Mouse (Mus musculus): Measurements from ENCODE around the gene AC124108.1.

AC124108.1 gene

DNA sequence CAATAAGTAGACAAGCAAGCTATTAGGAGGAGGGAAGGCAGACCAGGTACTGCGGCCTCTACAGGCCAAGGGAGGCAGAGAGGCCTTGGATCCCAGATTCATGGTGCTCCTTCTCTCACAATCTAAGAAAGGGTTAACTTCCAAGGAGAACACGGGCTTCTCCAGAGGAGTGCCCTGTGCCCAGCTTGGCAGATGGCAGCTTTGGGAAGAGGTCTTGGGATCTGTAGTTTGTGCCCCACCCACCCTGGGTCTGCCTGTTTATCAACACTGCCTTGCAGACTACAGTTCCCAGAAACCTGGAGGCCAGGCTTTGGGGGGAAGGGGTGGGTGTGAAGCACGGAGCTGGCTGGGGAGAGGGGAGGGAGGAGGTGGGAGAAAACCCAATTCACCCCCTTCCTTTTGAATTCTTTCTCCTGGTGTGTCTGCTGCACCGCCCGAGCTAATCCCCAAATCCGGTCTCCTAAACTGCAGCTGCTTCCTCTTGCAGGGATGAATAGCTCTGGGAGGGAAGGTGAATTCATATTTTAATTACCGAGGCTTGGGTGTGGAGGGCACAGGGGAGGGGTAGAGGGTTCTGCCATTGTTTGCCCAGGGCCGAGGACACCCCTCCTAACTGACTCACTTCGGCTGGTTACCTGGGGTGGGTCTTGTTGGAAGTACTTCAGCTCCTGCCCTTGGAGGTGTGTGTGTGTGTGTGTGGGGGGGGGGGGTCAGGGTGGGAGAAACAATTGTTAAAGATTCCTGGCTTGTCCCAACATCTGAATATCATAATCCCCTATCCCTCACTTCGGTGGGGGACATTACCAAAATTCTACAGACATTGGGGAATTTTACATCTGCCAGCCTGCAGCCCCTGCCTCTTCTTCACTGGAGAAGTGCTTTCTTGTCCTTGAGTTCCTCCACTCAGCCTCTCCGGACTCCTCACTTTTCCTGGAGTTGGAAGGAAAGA, 9.6 kb downstream of the AC124108.1 start:
- DNase-seq (ENCODE audit: extremely low spot score): peak; percentile 65

DNA sequence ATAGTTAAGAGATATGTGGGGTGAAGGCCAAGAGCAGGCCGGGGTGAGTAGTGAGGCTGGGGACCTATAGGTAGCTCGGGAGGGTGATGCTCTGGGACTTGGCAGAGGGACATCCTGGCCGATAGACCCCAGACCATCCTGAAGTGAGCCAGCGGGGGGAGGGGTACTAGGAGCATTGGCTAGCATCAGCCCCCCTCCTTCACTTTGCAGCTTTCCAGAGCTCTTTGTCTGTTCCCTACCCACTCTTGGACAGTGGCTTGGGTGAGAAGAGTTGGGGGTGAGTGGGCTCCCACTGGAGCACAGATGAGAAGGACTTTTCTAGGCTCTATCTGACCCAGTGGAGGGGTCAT, 10.2 kb downstream of the AC124108.1 start:
- DNase-seq (ENCODE audit: extremely low spot score): no peak

DNA sequence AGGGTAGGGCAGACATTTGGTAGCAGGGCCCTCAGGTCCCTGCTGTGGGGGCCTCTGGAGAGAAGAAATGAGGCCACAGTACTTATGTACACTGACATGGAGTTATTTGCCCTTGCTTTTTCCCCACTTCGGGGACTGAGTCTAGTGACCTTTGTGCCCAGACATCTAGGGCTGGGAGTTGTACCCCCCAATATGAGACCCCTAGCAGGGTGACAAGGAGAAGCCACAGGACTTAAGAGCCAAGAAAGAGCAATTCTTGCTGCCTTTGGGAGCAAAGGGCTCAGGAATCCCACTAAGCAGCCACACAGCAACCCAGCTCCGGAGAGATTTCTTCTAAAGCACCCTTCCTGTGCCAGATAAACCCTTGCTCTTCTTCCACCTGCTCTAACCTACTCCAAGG, 10.7 kb downstream of the AC124108.1 start:
- no peak for DNase-seq (ENCODE audit: extremely low spot score)

DNA sequence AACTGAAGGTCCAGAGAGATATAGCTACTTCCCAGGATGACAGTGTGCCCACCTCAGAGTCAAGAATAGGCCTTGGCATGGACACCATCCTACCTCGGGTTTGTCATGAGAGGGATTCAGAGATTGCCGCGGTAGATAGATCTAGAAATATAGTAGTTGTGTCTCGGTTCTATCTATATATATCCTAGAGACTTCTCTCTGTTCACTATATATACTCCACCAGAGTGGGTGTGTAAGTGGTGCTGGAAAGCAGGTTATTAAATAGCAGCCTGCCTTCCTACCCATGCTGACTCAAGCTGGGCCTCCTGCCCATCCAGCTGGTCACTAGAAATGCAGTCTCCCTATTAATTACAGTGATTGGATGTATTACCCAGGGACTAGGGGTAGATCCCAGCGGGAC, 11.5 kb downstream of the AC124108.1 start:
- DNase-seq (ENCODE audit: extremely low spot score): no peak

DNA sequence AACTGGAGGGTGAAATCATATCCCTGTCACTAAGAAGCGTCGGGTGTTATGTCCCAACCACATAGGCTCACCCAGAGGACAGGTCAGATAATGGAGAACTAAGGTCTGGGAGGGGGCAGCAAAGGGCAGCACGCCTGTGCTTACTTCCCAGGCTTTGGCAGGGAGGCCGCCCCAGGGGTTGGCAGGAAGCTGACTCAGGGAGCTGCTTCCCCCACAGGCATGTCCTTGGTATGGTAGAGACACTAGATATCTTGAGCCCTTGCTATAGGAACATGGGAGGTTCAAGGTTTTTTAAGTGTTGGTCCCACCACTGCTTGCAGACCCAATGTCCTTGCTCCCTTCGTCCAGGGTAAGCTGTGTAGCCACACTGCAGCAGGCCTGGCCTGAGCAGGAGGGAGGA, 14.7 kb downstream of the AC124108.1 start:
- no peak for DNase-seq (ENCODE audit: extremely low spot score)

DNA sequence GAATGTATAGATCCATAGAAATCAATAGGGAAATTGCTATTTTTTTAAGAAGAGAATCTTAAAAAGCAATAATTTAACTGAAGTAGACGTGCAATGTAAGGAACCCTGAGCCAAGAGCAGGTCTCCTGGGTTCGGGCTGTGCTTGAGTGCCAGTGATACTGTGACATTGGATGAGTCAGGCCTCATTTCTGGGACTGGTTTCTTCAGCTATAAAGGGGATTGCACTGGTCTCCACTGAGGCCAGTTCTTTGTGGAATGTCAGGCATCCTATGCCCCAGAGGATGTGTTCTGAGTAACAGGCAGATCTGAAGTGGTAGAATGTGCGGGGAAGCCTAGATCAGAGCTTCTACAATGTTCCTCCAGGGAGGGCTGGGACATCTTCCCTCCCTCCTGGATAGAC, 15.6 kb downstream of the AC124108.1 start:
- DNase-seq (ENCODE audit: extremely low spot score): no peak

DNA sequence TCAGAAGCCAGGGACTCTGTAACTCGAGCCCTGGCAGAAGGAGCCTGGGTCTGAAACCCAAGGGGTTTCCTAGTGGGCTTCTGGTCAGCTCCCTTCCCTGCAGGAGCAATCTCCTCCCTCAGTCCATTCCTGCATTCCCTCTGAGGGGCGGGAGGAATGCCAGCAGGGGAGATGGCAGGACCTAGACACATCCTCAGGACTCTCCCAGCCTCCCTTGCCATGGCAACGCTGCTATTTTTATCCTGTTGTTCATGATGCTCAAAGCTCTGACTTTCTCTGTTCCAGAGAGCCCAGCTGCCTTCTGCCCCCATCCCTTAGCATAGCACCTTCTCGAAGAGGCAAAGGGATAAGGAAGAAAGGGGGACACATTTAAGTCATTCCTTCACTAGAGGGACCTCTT, 16.9 kb downstream of the AC124108.1 start:
- no peak for DNase-seq (ENCODE audit: extremely low spot score)

DNA sequence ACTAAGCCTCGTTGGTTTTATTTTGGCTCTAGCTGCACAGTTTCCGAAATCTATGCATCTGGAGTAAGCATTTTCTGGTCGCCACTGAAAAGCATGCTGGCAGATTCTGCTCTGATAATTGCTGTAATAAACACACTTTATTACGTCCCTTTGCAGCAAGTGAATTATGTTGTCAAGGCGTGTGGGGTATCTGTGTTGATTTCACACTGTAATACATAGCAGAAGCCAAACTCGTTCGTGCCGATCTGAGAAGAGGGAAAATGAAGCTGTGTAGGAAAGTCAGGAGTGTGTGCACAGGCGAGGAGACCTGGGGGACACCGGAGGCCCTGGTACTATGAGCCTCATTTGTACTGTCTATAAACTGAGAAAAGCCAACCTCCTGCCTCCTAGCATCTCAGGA, 18.1 kb downstream of the AC124108.1 start:
- no peak for DNase-seq (ENCODE audit: extremely low spot score)

DNA sequence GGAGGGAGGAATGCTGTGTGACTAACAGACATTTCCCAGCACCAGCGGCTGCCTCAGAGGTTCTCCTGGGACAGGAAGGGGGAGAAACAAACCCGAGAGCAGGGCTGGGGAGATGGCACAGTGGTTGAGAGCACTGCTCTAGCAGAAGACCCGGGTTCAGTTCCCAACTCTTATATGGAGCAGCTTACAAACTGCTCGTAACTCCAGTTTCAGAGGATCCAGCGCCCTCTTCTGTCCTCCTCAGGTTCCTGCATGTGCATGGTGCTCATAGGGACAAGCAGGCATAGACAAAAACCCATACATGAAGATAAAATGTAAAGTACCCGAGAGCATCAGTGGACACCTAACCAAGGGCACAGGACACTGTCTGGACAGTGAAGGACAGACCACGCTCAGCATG, 19.7 kb downstream of the AC124108.1 start:
- DNase-seq (ENCODE audit: extremely low spot score): peak; percentile 66

DNA sequence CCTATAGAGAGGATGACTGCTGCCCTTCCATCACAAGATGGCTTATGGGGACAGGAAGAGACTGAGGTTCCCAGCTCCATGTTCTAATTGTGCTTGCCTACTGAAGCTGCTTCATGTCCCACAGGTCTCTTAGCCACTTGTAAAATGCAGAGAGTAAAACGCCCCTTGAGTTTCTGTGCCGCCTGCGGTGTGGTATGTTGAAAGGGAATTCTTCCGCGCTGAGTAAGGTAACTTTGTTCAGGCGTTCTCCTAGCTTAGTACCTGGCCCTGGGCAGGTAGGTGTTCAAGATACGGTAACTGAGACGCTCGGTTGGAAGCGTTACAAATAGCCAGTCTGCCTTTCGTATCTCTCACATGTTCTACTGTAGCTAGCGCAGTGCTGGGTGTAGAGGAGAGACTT, 20.4 kb downstream of the AC124108.1 start:
- no peak for DNase-seq (ENCODE audit: extremely low spot score)

DNA sequence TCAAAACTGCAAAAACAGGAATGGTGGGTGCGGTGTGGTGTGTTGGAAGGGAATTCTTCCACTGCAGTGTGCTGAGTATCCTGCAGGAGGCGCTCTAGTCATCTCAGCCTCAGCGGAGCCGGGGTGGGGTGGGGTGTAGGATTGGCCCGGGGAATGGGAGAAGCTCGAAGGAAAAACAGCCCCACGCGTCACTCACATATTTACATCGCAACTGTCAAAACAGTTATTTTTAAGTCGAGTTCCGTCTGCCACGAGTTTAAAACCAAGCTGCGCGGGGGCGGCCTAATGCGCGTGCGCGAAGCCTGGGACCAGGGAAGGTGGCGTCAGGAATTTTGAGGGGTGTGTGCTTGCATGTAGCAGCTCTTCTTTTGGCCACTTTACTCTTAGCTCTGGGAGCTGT, 21.0 kb downstream of the AC124108.1 start:
- peak; percentile 69 for DNase-seq (ENCODE audit: extremely low spot score)

DNA sequence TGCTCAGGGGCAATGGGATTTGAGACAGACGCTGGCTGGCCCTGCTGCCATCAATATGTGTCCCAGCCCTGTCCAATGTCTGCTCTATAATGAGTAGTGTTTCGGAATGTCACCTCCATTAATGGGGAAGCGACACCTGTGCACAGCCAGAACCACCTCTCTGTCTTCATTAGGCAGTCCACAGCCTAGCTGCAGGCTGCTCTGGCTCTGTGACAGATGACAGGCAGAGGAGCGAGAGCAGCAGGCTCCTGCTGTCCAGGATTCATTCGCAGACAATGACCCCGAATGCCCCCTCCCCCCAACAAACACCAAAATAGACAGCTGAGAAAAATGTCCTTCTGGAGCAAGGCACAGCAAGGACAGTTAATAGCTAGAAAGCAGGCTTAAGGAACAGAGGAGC, 21.8 kb downstream of the AC124108.1 start:
- DNase-seq (ENCODE audit: extremely low spot score): no peak

DNA sequence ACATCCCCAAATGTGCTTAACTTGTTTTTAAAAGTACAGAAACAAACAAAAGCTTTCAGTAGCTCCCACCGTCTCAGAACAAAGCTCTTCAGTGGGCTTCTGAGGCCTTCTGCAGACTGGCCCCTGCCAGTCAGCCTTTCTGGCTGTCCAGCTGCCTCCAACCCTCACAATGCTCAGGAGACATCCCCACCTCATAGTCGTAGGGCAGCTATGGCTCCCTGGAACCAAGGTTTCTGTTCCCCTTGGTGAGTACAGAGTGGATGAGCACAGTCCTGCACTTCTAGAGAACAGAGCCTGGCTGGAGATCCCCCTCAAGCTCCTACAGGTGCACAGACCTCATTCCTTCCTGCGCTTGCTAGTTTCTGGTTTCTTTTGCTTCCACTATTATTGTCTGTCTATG, 25.0 kb downstream of the AC124108.1 start:
- no peak for DNase-seq (ENCODE audit: extremely low spot score)

DNA sequence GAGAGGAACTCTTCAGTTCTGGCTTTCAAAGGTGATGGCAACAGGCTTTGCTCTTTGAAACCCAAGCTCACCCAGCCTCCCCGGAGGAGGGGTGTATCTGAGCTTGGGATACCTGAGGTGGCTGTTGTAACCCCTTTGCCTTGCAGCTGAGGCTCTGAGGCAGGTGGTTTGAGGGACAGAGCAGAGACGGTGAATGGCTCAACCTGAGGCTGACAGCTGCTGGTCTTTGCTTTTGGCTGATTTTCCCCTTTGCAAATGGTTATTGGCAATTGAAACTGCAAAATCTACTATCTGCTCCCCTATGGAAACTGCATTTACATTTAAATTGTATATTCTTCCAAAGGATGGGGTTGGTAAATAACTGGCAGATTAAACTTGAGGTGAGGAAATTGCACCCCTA, 30.4 kb downstream of the AC124108.1 start:
- DNase-seq (ENCODE audit: extremely low spot score): no peak

DNA sequence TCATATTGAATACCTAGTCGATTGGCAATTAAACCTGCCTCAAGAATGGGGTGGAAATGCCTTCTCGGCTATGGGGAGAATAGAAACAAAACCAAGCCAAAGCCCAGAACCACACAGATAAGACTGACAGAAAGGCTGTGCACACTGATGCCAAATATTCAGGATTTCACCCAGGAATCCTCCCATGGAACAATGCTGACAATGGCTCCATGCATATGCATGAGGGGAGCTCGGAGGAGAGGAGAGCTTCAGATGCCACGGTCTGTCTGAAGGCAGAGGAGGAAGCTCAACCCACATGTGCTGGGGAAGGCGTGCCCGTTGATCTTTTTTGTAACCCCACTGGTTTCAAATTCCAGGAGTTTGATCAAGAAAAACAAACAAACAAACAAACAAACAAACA, 30.9 kb downstream of the AC124108.1 start:
- DNase-seq (ENCODE audit: extremely low spot score): no peak

DNA sequence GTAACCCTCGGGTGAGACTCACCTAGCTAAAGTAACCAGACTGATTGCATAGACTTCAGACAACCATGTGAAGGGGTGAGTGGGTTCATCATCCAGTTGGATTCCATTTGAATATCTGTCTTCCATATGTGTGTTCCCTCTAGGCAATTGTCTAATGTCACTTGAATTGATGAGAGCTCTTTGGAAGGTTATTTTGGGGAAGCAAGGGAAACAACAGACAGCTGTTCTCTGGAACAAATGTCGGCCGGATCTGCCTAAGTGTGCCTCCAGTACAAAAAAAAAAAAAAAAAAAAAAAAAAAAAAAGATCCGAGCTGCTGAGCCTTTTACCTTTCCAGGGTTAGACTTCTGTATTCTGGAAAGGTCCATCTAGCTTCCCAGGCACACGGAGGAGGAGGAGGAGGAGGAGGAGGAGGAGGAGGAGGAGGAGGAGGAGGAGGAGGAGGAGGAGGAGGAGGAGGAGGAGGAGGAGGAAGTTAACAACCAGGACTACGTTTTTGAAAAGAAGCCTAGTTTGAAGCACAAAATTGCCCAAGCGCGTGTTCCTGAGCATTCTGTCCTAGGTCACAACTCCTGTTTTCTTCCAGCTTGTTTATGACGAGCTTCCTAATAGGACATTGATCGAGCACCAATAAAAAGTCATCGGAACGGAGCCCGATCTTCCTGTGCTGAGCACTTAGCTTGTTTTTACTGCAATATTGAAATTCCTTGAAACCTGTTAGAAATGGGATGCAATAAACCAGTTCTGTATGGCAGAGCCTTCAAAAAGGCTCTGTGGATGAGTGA, 35.2 kb downstream of the AC124108.1 start:
- no peak for DNase-seq (ENCODE audit: extremely low spot score)

DNA sequence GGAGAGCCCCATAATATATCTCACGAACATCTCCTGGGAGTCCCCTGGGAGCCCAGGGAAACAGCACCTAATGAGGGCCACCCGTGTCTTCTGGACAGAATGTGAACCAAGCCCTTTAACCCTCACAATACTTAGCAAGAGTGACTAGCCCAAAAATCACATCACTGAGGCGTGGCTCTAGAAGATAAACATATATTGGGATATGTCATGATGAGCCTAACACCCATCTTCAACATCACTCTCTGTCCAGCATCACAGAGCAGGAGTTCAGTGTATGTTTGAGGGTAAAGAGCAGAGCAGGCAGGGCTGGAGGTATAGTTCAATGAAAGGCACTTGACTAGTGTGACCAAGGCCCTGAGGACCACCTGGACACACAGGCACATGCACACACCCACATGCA, 38.4 kb downstream of the AC124108.1 start, which contains the start of gene Gm10188:
Gene Gm10188, minus strand, starts transcription at position 101 of the 400 bp plus-strand sequence.
- no peak for DNase-seq (ENCODE audit: extremely low spot score)

DNA sequence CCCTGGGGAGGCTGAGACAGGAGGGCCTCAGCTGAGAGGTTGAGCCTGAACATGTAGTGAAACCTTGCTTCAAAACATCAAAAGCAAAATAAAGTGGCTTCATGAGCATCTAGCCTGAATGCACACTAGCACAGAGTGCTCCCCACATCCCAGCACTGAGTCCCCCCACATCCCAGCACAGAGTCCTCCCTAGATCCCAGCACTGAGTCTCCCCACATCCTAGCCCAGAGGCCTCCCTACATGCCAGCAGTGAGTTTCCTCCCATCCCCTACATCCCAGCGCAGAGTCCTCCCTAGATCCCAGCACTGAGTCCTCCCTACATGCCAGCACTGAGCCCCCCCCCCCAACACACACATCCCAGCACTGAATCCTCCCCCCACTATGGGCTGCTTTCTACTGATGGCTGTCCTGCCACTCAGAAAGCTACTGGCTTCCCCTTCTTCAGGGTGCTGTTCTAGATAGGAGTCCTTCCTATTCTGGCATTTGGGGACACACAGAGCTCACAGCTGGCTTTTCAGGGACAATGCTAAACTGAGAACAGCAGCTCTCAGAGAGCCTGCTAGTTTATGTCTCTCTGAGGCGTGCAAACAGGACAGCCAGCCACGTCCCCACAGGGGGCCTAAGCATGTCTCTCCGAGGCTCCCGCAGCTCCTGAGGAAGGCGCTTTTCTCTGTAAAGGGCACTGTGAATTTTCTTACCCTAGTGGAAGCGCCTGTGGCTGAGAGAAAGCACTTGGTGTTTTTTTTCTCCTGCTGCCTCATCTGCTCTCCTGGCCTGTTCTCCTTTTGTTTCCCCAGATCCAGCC, 40.4 kb downstream of the AC124108.1 start:
- DNase-seq (ENCODE audit: extremely low spot score): no peak

DNA sequence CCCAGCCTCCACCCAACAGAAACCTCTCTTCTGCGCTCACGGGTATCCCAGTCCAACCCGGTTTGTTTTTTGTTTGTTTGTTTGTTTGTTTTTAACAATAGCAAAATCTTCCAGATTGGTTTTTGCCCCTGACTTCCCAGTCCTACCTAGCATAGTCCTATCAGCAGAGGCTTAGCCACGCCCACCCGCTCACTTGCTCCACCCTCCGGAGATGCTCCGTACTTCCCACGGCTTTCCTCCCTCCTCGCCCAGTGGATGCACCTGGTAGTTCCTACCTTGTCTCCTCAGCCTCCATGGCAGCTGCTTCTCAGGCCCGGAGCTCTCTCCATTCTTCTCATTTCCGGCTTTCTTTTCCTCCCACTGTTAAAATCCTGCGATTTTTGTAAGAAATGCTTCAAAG, 42.3 kb downstream of the AC124108.1 start:
- DNase-seq (ENCODE audit: extremely low spot score): peak; percentile 54

DNA sequence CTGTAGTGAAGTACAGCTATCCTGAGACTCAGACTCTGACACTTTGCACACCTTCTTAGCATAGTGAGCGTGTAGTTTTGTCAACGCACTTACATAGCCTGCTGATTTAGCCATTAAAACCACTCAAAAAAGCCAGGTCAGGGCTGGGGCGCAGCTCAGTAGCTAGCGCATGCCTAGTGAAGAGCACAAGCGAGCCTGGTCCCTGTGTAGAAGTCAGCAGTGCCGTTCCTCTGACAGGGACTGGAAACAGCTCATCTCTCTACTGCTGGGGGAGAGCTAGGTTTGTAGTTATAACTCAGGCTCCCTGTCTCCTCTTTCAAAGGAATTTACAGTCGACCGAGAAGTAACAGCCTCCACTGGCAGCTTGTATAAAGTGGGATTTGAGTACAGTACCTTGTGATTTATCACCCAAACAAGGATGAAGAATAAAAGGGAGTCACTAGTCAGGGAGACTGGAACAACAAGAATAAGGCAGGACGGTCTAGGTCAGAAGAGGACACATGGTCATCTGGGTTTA, 43.6 kb downstream of the AC124108.1 start:
- no peak for DNase-seq (ENCODE audit: extremely low spot score)

DNA sequence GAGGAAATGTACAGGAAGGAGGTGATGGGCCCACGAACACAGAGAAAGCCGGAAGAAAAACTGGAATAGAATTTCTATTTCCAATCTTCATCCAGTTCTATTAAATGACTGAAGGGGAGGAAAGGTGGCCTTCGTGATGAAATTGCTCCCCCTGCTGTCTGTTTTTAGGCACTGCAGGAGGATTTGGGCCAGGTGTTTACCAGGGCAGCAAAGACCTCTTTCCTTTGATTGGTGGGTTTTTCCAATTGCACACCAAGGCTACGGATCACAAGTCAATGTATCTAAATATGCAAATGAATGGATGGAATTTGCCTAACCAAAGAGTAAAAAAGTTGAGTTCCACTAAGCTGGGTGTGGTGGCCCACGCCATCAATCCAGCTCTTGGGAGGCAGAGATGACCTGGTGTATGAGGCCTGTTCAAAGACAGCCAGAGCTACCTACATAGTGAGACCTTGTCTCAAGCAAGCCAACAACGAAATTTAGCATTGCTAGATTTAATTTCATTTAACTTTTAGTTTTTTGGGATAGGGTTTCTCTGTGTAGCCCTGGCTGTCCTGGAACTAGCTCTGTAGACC, 46.4 kb downstream of the AC124108.1 start:
- peak; percentile 53 for DNase-seq (ENCODE audit: extremely low spot score)

DNA sequence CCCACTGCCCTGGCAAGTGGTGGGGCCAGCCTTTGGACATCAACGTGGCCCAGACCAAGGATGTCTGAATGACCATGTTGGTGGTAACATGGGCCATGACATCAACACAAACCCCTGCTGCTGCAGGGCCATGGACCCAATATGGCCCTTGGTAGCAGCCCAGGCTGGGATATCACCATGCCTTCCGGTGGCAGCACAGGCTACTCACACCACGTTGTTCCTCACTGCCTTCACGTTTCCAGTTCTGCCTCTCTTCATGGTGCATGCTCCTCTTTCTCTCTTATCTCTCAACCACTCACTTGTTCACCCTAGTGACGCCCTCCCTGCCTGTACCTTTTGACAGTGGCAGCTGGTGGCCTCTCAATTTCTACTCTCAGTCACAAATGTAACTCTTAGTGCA, 53.8 kb downstream of the AC124108.1 start:
- no peak for DNase-seq (ENCODE audit: extremely low spot score)
